Mouse (Mus musculus) lung, postnatal 0 days (tissue): ENCODE measurements at regions not wholly inside any gene's neighbourhood (a gene's known extent, or its start where the extent isn't known, plus 50 kb on each side); places are given as distances from the start of the nearest gene placed in this dataset.

Experiments used
- ATAC-seq: fragments of 200-750 bp; cut with Nextera tagmentation; 2 replicates; pipeline ENCODE4 v1.8.0; 2017; ENCODE audit warnings: moderate library complexity
- DNase-seq: peaks from one replicate; pipeline ENCODE4 v3.0.0-alpha.2; 2016; ENCODE audit warnings: low spot score
- H3K27ac ChIP-seq: fragments of 300-500 bp; sonication (generic); 2 replicates; pipeline ENCODE4 v1.5.1; 2014; ENCODE audit warnings: antibody characterized with exemption, mild to moderate bottlenecking, low read length, mixed read lengths
- H3K27me3 ChIP-seq: fragments of 300-500 bp; sonication (generic); replicated peaks from 2 replicates; pipeline ENCODE4 v1.6.1; 2014; ENCODE audit warnings: low read length, mixed read lengths; ENCODE audit not compliant: insufficient read depth
- H3K36me3 ChIP-seq: fragments of 300-500 bp; sonication (generic); 2 replicates; pipeline ENCODE4 v1.6.1; 2014; ENCODE audit warnings: low read length, mixed read lengths; ENCODE audit not compliant: insufficient read depth
- H3K4me1 ChIP-seq: fragments of 300-500 bp; sonication (generic); 2 replicates; pipeline ENCODE4 v1.6.1; 2014; ENCODE audit warnings: antibody characterized with exemption, low read depth, low read length, mixed read lengths; ENCODE audit not compliant: insufficient read depth
- H3K4me2 ChIP-seq: fragments of 300-500 bp; sonication (generic); replicated peaks from 2 replicates; pipeline ENCODE4 v1.6.1; 2014; ENCODE audit warnings: low read depth, mild to moderate bottlenecking, low read length, moderate library complexity, mixed read lengths
- H3K4me3 ChIP-seq: fragments of 300-500 bp; sonication (generic); 2 replicates; pipeline ENCODE4 v1.5.1; 2014; ENCODE audit warnings: low read depth, low read length
- H3K9ac ChIP-seq: fragments of 300-500 bp; sonication (generic); replicated peaks from 2 replicates; pipeline ENCODE4 v1.6.1; 2014; ENCODE audit warnings: low read depth, mild to moderate bottlenecking
- H3K9me3 ChIP-seq: fragments of 300-500 bp; sonication (generic); 2 replicates; pipeline ENCODE4 v1.6.1; 2016; ENCODE audit warnings: low read length, mixed read lengths
- CTCF ChIP-seq: IDR thresholded peaks from 2 replicates; pipeline ENCODE4 v1.5.1; 2016; ENCODE audit warnings: antibody characterized with exemption, mild to moderate bottlenecking
- EP300 ChIP-seq: IDR thresholded peaks from 2 replicates; pipeline ENCODE4 v1.6.1; 2016; ENCODE audit warnings: antibody characterized with exemption, mild to moderate bottlenecking, control low read depth
- WGBS: fragments of 180-500 bp; shearing (Covaris S2); extraction: QIAGEN DNeasy Blood & Tissue Kit; methylation state at CpG from one replicate; pipeline ENCODE4 v1.1.7; 2014; 5-methylcytosine and 5-hydroxymethylcytosine counted together

DNA sequence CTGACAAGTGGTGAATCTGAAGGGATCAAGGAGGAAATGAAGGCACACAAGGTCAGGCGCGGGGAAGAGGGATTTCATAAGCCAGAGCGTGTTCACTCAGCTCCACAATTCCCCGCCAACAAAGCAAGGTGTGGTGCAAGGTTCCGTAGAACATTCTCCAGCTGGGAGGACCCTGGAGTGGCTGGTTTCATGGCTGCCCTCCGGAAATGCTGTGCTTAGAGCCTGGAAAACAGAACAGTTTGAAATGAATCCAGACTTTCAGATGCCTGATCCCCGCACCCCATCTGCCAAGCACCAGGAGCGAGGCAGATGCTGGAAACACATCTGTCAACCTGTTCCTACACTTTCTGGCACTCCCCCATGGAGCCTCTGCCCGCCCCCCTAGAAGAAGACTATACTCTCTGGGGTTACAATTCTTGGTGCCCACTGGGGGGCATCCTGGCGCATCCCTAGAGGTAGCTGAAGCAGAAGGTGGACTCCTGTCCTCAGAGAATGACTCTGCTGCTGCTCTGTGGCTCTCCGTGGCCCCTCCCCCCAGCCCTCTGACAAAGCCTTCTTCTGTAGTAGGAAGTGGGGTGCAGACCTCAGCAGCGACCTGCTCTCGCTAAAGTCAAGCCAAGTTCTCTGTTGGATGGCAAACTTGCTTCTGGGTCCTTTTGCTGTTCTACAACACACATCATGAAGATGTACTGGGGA lies 54.5 kb upstream of the Mafb start:
- ATAC-seq: no peak

DNA sequence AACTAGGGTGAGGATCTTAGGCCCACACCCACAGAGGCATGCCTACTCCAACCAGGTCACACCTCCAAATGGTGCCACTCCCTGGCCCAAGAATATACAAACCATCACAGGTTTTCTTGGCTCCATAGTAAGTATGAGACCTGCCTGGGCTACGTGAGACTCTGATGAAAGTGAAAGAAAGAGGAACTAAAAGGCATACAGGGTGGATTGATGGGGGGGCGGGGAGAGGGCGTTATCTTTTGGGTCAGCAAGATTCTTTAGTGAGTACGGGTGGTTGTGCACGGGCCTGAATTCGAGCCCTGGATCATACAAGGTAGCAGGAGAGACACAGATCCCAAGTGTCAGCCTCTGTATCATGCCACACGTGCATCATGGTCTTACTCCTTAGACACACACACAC lies 57.6 kb upstream of the Mafb start:
- H3K4me1 ChIP-seq: no peaks in the 10 kb centered on the region
- TF ChIP-seq CTCF (no peak), EP300 (no peak)
- H3K36me3 ChIP-seq: no peaks in the 10 kb centered on the region
- no peak overlapping the region for H3K4me2 ChIP-seq
- WGBS: 82% methylated on average over 7 of the region's 7 CpGs
- H3K4me3 ChIP-seq: no peak overlapping the region
- H3K27ac ChIP-seq: no peak overlapping the region
- H3K9me3 ChIP-seq: no peaks in the 10 kb centered on the region
- H3K9ac ChIP-seq: no peak overlapping the region
- H3K27me3 ChIP-seq: no peaks in the 10 kb centered on the region
- no peak for DNase-seq
- ATAC-seq: no peak

More for the DNA sequence above, 54.5 kb upstream of the Mafb start:
- Histone ChIP-seq H3K27me3 (no peaks in the 10 kb centered on the region), H3K4me1 (no peaks in the 10 kb centered on the region), H3K9me3 (no peaks in the 10 kb centered on the region), H3K36me3 (no peaks in the 10 kb centered on the region), H3K4me2 (peak overlapping the region; percentile 25), H3K4me3 (no peak overlapping the region), H3K27ac (no peak overlapping the region), H3K9ac (no peak overlapping the region)
- DNase-seq: peak; percentile 40
- TF ChIP-seq EP300 (no peak), CTCF (peak; percentile 33)
- WGBS: 17% methylated on average over 13 of the region's 13 CpGs

DNA sequence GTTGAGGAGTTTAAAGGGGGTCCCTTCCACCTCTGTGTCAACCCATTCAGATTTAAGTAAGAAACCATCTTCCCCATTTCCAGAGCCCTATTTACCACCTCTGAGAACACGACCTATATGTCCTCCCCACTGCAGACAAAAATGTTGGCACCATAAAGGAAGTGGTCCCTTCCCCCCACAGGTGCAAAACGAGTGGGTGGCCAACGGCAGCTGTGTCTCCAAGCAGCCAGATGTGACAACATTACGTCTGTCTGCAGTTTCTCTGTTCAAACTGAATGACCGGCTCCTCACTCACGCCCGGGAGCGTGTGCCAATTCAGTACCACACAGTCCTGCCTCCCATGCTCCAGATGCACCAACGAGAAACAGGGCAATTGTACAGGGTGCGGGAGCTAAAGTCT lies 60.6 kb upstream of the Mafb start:
- no peak overlapping the region for H3K4me3 ChIP-seq
- H3K27me3 ChIP-seq: no peaks in the 10 kb centered on the region
- H3K4me2 ChIP-seq: no peak overlapping the region
- no peaks in the 10 kb centered on the region for H3K9me3 ChIP-seq
- no peak for DNase-seq
- no peaks in the 10 kb centered on the region for H3K4me1 ChIP-seq
- H3K36me3 ChIP-seq: no peaks in the 10 kb centered on the region
- no peak overlapping the region for H3K9ac ChIP-seq
- no peak for ATAC-seq
- no peak overlapping the region for H3K27ac ChIP-seq
- 44% methylated on average over 10 of the region's 10 CpGs for WGBS
- TF ChIP-seq CTCF (no peak), EP300 (no peak)

DNA sequence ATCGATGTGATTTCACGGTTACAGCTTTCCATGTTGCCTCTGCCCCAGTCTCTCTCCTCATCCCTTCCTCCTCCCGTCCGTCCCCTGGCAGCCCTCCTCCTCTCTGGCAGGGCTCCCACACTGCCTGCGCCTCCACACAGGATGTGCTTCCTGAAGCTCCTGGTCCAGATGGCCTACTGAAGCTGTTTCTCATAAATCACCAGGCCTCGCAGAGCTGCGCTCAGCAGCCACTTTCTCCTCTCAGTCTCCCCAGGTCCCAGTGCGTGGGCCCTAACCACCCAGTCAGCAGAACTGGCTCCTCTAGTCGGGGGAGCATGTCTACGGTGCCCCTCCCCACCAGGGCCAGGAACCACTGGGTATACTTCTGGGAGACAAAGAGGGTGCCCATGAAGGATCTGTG lies 66.4 kb upstream of the Mafb start:
- no peak overlapping the region for H3K9ac ChIP-seq
- WGBS: 33% methylated on average over 10 of the region's 10 CpGs
- peak; percentile 60 for ATAC-seq

DNA sequence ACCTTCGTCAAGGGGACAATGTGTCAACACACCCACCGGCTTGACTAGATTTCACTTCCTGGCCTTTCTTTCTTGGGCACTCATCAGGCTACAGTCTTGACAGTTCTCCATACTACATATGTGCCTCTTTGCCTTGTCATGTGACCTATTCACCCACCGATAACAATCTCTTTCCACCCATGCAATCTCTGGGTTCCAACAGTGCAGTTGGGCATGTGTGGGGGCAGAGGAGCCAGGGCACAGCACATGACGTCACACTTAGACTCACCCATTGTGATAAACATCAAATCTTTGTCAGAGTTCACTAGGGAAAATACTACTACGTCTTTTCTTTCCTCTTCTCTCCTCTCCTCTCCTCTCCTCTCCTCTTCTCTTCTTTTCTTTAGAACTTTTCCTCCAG lies 67.8 kb upstream of the Mafb start:
- ATAC-seq (no peak), DNase-seq (no peak)
- 72% methylated on average over 5 of the region's 5 CpGs for WGBS
- no peaks in the 10 kb centered on the region for H3K27me3 ChIP-seq
- H3K4me1 ChIP-seq: no peaks in the 10 kb centered on the region
- no peak overlapping the region for H3K9ac ChIP-seq
- no peaks in the 10 kb centered on the region for H3K9me3 ChIP-seq
- H3K36me3 ChIP-seq: no peaks in the 10 kb centered on the region
- H3K4me3 ChIP-seq: no peak overlapping the region
- TF ChIP-seq EP300 (no peak), CTCF (no peak)
- no peak overlapping the region for H3K4me2 ChIP-seq
- H3K27ac ChIP-seq: no peak overlapping the region

More for the DNA sequence above, 66.4 kb upstream of the Mafb start:
- Histone ChIP-seq H3K4me3 (no peak overlapping the region), H3K9me3 (no peaks in the 10 kb centered on the region), H3K27me3 (no peaks in the 10 kb centered on the region), H3K4me1 (no peaks in the 10 kb centered on the region), H3K36me3 (no peaks in the 10 kb centered on the region), H3K27ac (no peak overlapping the region), H3K4me2 (no peak overlapping the region)
- TF ChIP-seq EP300: no peak
- no peak for TF ChIP-seq CTCF
- DNase-seq: peak; percentile 44

DNA sequence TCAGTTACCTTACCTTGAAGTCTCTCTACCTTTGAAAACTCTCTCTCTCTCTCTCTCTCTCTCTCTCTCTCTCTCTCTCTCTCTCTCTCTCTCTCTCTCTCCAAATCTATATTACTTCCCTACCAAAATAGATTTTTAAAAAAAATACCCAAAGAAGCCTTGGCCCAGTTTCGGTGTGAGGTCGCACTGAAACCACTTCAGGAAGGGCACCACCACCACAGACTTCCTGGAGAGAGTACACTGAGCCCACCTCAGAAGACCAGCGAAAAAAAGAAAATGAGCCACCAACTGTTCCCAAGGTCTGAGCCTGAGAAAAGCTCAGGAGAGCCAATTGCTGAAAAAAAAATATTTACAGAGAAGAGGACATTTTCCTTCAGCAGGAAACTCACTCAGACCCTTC lies 68.8 kb upstream of the Mafb start:
- Histone ChIP-seq H3K9ac (no peak overlapping the region), H3K4me3 (no peak overlapping the region), H3K9me3 (no peaks in the 10 kb centered on the region), H3K36me3 (no peaks in the 10 kb centered on the region), H3K27me3 (no peaks in the 10 kb centered on the region), H3K4me1 (no peaks in the 10 kb centered on the region), H3K4me2 (no peak overlapping the region), H3K27ac (no peak overlapping the region)
- TF ChIP-seq CTCF (no peak), EP300 (no peak)
- DNase-seq (no peak), ATAC-seq (no peak)
- 54% methylated on average over 3 of the region's 3 CpGs for WGBS

DNA sequence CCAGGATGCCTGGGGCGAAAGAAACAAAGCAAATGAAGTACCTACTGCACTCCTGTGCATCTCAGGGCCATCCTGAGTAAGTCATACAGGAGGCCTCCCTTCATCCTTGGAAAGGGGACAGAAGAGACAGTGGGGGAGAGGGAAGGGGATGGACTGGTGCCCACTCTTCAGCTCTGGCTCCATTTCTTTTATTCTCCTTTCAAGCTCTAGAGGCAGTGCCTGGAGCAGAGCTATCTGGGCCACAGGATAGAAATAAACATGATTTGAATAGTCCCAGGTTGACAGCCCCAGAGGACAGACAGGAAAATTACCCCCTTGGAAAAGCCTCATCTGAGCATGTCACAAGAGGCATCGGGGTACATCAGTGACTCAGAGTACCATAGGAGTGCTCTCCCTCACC lies 72.2 kb upstream of the Mafb start:
- Histone ChIP-seq H3K4me2 (no peak overlapping the region), H3K27me3 (no peaks in the 10 kb centered on the region), H3K4me3 (no peak overlapping the region), H3K9me3 (no peaks in the 10 kb centered on the region), H3K36me3 (no peaks in the 10 kb centered on the region), H3K27ac (no peak overlapping the region), H3K4me1 (no peaks in the 10 kb centered on the region), H3K9ac (no peak overlapping the region)
- no peak for DNase-seq
- 79% methylated on average over 2 of the region's 2 CpGs for WGBS
- TF ChIP-seq CTCF: no peak
- no peak for TF ChIP-seq EP300
- no peak for ATAC-seq
